Mouse (Mus musculus): Measurements from ENCODE around the gene Npc2.

DNA sequence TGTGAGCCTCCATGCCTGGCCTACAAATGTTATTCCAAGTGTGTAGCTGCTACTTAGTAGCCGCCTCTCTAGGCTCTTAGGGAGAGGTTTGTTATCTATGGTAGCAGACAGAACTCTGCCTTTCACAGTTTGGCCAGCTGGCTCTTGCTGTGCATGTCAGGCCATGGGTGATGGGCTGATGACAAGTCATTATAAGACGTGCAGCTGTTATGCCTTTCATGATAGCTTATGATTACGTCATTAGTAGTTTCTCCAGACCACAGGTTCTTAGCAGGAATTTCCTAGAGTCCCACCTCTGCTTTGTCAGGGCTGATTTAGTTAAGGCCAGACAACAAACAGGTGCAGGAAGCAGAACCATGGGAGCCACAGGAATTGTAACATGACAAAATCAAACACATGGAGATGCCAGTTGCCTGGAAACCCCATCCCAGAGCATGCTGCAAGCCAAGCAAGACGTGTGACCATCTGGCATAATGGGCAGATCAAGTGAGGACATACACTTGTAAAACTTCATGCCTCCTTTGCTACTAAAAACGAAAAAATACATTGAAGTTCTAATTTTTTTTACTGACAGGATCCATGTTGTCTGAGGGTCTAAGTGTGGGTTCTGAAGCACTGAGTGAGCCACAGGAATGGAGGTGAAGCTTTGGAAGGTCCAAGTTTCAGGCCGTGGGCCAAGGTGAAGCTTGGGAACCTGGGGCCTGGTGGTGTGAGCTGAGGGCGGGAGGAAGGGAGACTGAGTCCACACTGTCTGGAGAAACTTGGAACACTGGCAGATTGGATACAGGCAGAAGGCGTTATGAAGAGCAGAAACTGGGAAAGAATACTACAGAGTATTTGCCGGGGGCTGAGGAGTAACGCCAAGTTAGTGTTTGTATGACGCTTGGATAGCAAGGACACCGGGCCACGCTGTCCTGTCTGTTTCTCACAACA, 46.5 kb upstream of the Npc2 start:
- no peak for TF ChIP-seq CTCF (conservative IDR thresholded peaks at IDR 0.05 in 1 of 2, IDR thresholded peaks at IDR 0.05 in 1 of 2; ENCODE audit: low read depth in 2 of 2, low read length in 2 of 2)
- no peak for TF ChIP-seq POLR2A (IDR thresholded peaks at IDR 0.05; ENCODE audit: low read depth, low read length)
- no peak for TF ChIP-seq CHD1 (IDR thresholded peaks at IDR 0.05; ENCODE audit: low read depth, low read length)

All from CH12.LX (cell line).